Mouse (Mus musculus) stomach, embryonic 16.5 days (tissue): ENCODE results near the gene Gm3250. TPM values are rescaled to one million over a fixed set of nuclear protein-coding genes. Genes with fewer than 3 reads are reported as not detected.
"Not testable (repeated sequence)": the region's sequence is repeated elsewhere in the genome, so short reads cannot be mapped to it uniquely, and the experiment has no call there.

Experiments used
- ATAC-seq: fragments of 200-750 bp; cut with Nextera tagmentation; 2 replicates; pipeline ENCODE4 v1.8.0; 2017; ENCODE audit warnings: moderate number of reproducible peaks, moderate TSS enrichment; ENCODE audit not compliant: insufficient read depth, low FRiP score
- H3K27ac ChIP-seq: fragments of 300-500 bp; sonication (generic); 2 replicates; pipeline ENCODE4 v1.5.1; 2014; ENCODE audit warnings: low read length
- H3K27me3 ChIP-seq: fragments of 300-500 bp; sonication (generic); 2 replicates; pipeline ENCODE4 v1.6.1; 2014; ENCODE audit warnings: low read length, control low read depth, mixed read lengths; ENCODE audit not compliant: control insufficient read depth, insufficient read depth
- H3K36me3 ChIP-seq: fragments of 300-500 bp; sonication (generic); 2 replicates; pipeline ENCODE4 v1.6.1; 2014; ENCODE audit warnings: low read length; ENCODE audit not compliant: control insufficient read depth, insufficient read depth
- H3K4me1 ChIP-seq: fragments of 300-500 bp; sonication (generic); 2 replicates; pipeline ENCODE4 v1.6.1; 2014; ENCODE audit warnings: low read length, control low read depth, mixed read lengths; ENCODE audit not compliant: control insufficient read depth, insufficient read depth
- H3K4me2 ChIP-seq: fragments of 300-500 bp; sonication (generic); 2 replicates; pipeline ENCODE4 v1.6.1; 2014; ENCODE audit warnings: low read depth, low read length, mixed read lengths
- H3K4me3 ChIP-seq: fragments of 300-500 bp; sonication (generic); replicated peaks from 2 replicates; pipeline ENCODE4 v1.5.1; 2014; ENCODE audit warnings: mild to moderate bottlenecking, low read length
- H3K9ac ChIP-seq: fragments of 300-500 bp; sonication (generic); 2 replicates; pipeline ENCODE4 v1.6.1; 2014; ENCODE audit warnings: low read length
- H3K9me3 ChIP-seq: fragments of 300-500 bp; sonication (generic); replicated peaks from 2 replicates; pipeline ENCODE4 v1.6.1; 2016; ENCODE audit warnings: low read length, control low read depth; ENCODE audit not compliant: control insufficient read depth
- WGBS: fragments of 180-500 bp; shearing (Covaris S2); extraction: QIAGEN DNeasy Blood & Tissue Kit; methylation state at CpG from one replicate; pipeline ENCODE4 v1.1.7; 2014; 5-methylcytosine and 5-hydroxymethylcytosine counted together
- polyA plus RNA-seq: library from polyadenylated mRNA; unstranded; fragments of >200 nt; fragmentation: Nextera tagmentation; extraction: Ambion mirVana; gene quantifications from 2 replicates; pipeline ENCODE4 v1.2.1, GENCODE M21; 2015

Gm3250 gene
- polyA plus RNA-seq, result not detected in 2 replicates

DNA sequence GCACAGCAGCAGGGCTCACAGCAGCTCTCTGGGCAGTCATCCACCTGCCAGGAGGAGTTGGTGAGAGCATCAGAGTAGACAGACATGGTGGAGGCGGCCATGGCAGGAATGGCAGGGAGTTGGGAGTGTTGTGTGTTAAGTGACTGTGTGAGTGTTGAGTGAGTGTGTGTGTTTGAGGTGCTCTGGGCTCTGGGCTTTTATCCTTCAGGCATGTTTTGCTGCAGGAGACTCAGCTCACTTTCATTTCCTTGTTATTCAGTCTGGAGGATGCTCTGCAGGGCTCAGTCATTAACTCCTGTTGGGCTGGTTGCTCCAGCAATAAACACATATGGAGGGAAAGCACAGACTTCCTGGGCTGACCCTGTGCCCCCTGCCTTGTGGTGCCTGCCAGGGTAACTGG, at the start of gene Gm3250:
Gene Gm3250, minus strand, starts transcription at position 101 of the 400 bp plus-strand sequence.
- not testable (repeated sequence) for H3K27me3 ChIP-seq, H3K4me3 ChIP-seq, H3K36me3 ChIP-seq, H3K4me1 ChIP-seq, H3K9me3 ChIP-seq, H3K9ac ChIP-seq, H3K4me2 ChIP-seq, ATAC-seq, H3K27ac ChIP-seq
- no CpG with 5 or more reads among the region's 1 CpGs for WGBS

DNA sequence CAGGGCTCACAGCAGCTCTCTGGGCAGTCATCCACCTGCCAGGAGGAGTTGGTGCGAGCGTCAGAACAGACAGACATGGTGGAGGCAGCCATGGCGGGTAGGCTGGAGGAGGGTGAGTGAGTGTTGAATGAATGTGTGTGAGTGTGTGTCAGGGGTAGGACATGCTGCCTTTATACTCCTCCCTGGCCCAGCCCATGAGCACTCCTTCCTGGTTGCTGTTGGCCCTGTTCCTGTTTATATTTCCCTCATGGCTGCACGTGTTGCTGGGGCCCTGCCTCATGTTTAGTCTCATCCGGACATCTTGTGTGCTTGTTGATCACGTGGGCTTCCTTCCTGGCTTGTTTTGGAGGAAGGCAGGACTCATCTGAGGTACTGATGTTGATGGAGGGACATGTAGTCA, 44.6 kb upstream of the Gm3250 start, which contains the start of gene Krtap10-4:
Gene Krtap10-4, minus strand, starts transcription at position 145 of the 400 bp plus-strand sequence.
- Histone ChIP-seq H3K27ac (no peak within 1 kb of the TSS), H3K4me3 (no peak within 1 kb of the TSS), H3K36me3 (no peaks in the 10 kb centered on the region), H3K4me1 (no peaks in the 10 kb centered on the region), H3K27me3 (no peaks in the 10 kb centered on the region), H3K9me3 (peaks cover 3% of the 10 kb centered on the region; the same call in 1 of the 2 replicates), H3K4me2 (no peak within 1 kb of the TSS), H3K9ac (no peak within 1 kb of the TSS)
- 52% methylated on average over 6 of the region's 6 CpGs for WGBS
- peak; percentile 24; the same call in 1 of the 2 replicates for ATAC-seq

DNA sequence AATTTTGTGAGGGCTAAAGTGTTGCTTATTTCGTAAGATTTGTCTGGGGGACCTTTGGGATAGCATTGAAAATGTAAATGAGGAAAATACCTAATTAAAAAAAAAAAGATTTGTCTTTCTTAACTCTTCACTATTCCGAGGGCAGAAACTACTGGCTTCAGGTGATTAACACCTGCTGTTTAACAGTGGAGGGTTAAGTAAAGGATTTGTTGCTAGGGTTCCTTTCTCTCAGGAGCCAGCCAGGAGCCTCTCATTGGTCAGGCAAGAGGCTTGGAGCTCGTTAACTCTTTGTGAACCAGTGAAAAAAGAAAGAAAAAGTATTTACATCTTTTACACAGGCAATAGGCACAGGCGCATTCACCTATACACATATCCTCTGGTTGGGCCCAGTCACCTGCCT, 36.9 kb upstream of the Gm3250 start:
- no peak overlapping the region for H3K27ac ChIP-seq
- no peak overlapping the region for H3K4me3 ChIP-seq
- H3K9ac ChIP-seq, result no peak overlapping the region
- peaks cover 3% of the 10 kb centered on the region; the same call in 1 of the 2 replicates for H3K9me3 ChIP-seq
- H3K36me3 ChIP-seq, result no peaks in the 10 kb centered on the region
- ATAC-seq, result no peak
- no peaks in the 10 kb centered on the region for H3K4me1 ChIP-seq
- H3K27me3 ChIP-seq, result no peaks in the 10 kb centered on the region
- H3K4me2 ChIP-seq, result no peak overlapping the region
- 37% methylated on average over 4 of the region's 4 CpGs for WGBS

DNA sequence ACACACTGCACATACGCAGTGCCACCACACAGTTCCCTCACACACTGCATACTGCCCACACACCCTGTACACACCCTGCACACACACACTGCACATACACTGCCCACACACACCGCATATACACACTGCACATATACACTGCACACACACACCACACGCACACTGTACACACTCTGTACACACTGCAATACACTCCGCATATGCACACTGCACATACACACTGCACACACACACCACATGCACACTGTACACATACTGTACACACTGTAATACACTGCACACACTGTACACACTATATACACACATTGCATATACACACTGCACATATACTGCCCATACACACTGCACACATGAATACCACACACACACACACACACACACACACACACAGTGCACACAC, 36.2 kb upstream of the Gm3250 start:
- H3K4me2 ChIP-seq, result no peak overlapping the region
- peak; percentile 44 for ATAC-seq
- WGBS, result 93% methylated on average over 4 of the region's 4 CpGs
- no peaks in the 10 kb centered on the region for H3K4me1 ChIP-seq
- no peak overlapping the region for H3K27ac ChIP-seq
- no peaks in the 10 kb centered on the region for H3K9me3 ChIP-seq
- no peaks in the 10 kb centered on the region for H3K27me3 ChIP-seq
- H3K36me3 ChIP-seq, result no peaks in the 10 kb centered on the region
- no peak overlapping the region for H3K9ac ChIP-seq
- no peak overlapping the region for H3K4me3 ChIP-seq

DNA sequence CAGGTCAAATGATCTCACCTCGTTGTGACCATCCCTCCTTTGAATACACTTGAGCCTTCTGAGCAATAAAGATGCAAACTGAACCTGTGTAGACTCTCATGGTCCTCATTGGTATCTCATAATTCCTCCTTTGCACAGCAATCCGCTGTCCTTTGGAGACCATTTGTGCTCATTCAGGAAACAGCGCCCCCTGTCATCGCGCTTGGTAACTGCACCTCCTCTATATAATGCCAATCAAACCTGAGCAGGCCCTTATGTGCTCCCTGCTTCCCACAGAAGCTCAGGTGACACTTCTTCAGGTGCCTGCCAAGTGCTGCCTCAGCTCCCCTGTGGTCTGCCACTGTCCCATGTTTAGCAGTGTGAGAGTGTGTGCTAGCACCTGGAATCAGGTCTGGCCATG, 33.2 kb upstream of the Gm3250 start:
- H3K27me3 ChIP-seq, result no peaks in the 10 kb centered on the region
- no peak overlapping the region for H3K9ac ChIP-seq
- no peak overlapping the region for H3K27ac ChIP-seq
- no peaks in the 10 kb centered on the region for H3K4me1 ChIP-seq
- ATAC-seq, result no peak
- 27% methylated on average over 5 of the region's 5 CpGs for WGBS
- no peak overlapping the region for H3K4me3 ChIP-seq
- no peaks in the 10 kb centered on the region for H3K9me3 ChIP-seq
- H3K4me2 ChIP-seq, result no peak overlapping the region
- no peaks in the 10 kb centered on the region for H3K36me3 ChIP-seq

DNA sequence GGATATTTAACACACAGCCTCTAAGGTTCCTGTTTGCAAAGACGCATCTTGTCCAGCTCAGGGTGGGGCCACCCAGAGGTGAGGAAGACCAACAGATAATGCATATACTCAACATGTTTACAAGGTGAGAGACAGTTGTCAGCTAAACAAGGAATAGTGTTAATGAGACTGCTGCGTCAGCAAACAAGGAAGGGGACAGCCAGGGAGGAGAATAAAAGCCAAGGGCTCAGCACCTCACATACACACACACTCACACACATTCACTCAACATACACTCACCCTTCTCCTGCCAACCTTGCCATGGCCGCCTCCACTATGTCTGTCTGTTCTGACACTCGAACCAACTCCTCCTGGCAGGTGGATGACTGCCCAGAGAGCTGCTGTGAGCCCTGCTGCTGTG, 32.0 kb upstream of the Gm3250 start, which contains the start of gene Gm2696:
Gene Gm2696, plus strand, starts transcription at position 301 of the 400 bp plus-strand sequence.
- H3K9ac ChIP-seq, result no peak within 1 kb of the TSS
- WGBS, result 32% methylated on average over 4 of the region's 4 CpGs
- no peak within 1 kb of the TSS for H3K4me2 ChIP-seq
- H3K4me1 ChIP-seq, result no peaks in the 10 kb centered on the region
- H3K4me3 ChIP-seq, result no peak within 1 kb of the TSS
- H3K27me3 ChIP-seq, result no peaks in the 10 kb centered on the region
- H3K9me3 ChIP-seq, result no peaks in the 10 kb centered on the region
- H3K27ac ChIP-seq, result no peak within 1 kb of the TSS
- ATAC-seq, result no peak
- H3K36me3 ChIP-seq, result no peaks in the 10 kb centered on the region

DNA sequence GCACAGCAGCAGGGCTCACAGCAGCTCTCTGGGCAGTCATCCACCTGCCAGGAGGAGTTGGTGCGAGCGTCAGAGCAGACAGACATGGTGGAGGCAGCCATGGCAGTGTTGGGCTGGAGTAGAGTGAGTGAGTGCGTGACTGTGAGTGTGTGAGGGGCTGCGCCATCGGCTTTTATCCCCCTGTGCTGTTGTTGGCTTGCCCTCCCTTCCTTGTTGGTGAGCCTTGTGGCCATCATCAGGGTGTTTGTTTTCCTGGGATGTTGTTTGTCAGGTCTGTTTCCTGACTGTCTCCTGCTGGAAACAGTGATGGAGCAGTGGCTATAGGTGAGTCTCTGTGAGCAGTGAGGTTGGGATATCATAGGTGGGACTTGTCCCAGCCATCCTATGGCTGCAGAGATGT, 29.4 kb upstream of the Gm3250 start, which contains the start of gene Gm9507:
Gene Gm9507, minus strand, starts transcription at position 101 of the 400 bp plus-strand sequence.
- Histone ChIP-seq H3K4me3 (no peak within 1 kb of the TSS), H3K27ac (no peak within 1 kb of the TSS), H3K36me3 (no peaks in the 10 kb centered on the region), H3K9ac (no peak within 1 kb of the TSS), H3K27me3 (no peaks in the 10 kb centered on the region), H3K9me3 (no peaks in the 10 kb centered on the region), H3K4me1 (no peaks in the 10 kb centered on the region), H3K4me2 (no peak within 1 kb of the TSS)
- no peak for ATAC-seq
- WGBS, result 60% methylated on average over 5 of the region's 5 CpGs

DNA sequence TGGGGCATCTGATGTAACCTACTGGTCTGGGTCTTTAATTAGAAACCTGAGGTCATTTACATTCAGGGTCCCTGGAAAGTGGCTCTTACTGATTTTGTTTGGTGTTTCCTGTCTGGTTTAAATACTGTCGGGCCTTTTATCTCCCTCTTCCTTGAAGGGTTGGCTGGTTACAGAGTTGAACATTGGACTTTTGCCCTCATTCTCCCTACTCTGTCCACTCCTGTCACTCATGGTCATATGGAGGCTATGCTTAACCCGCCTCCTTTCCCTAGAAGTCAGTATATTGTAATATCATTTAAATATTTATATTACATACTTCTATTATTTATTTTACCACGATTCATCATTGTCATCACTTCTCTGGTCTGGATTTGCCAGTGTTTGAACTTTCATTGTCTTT, 21.8 kb upstream of the Gm3250 start:
- H3K9me3 ChIP-seq, result no peaks in the 10 kb centered on the region
- no peak overlapping the region for H3K9ac ChIP-seq
- H3K4me2 ChIP-seq, result no peak overlapping the region
- H3K4me1 ChIP-seq, result no peaks in the 10 kb centered on the region
- H3K4me3 ChIP-seq, result no peak overlapping the region
- H3K27me3 ChIP-seq, result no peaks in the 10 kb centered on the region
- H3K27ac ChIP-seq, result no peak overlapping the region
- 42% methylated on average over 3 of the region's 3 CpGs for WGBS
- H3K36me3 ChIP-seq, result no peaks in the 10 kb centered on the region
- ATAC-seq, result no peak

DNA sequence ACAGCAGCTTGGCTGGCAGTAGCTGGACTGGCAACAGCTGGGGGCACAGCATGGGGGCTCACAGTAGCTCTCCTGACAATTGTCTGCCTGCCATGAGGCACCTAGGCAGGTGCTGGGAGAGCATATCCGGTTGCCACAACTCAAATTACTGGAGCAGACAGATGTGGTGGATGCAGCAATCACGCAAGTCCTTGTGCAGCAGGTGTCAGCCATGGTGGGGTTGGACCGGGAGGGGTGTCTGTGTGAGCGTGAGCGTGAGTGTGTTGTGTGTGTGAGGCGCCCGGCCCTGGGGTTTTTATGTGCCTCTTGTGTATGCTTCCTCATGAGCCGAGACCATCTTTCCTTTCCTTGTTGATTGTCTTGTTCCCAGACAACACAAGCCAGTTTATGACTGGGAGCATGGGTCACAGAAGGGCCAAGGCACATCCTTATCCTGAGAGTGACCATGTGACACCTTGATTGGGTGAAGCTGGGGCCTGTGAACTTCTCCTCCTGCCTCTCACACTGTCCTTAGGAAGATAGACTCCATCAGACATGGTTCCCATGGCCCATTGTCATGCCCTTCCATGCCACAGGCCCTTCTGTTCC, 16.7 kb upstream of the Gm3250 start, which contains the start of gene Gm19668:
Gene Gm19668, minus strand, starts transcription at position 213 of the 588 bp plus-strand sequence.
- Histone ChIP-seq H3K4me2 (no peak within 1 kb of the TSS), H3K27ac (no peak within 1 kb of the TSS), H3K36me3 (no peaks in the 10 kb centered on the region), H3K9me3 (no peaks in the 10 kb centered on the region), H3K4me3 (no peak within 1 kb of the TSS), H3K27me3 (no peaks in the 10 kb centered on the region), H3K9ac (no peak within 1 kb of the TSS), H3K4me1 (no peaks in the 10 kb centered on the region)
- ATAC-seq, result no peak
- WGBS, result 62% methylated on average over 8 of the region's 8 CpGs
